Mouse (Mus musculus) ES-Bruce4 (cell line): ENCODE data around the gene D930007J09Rik.

ENCODE experiments used
- CTCF ChIP-seq: IDR thresholded peaks from one replicate; pipeline ENCODE4 v1.8.1; 2011; ENCODE audit warnings: low read depth, low read length
- POLR2A ChIP-seq: IDR thresholded peaks from one replicate; pipeline ENCODE4 v1.8.1; 2011; ENCODE audit warnings: low read length; ENCODE audit not compliant: insufficient read depth

DNA sequence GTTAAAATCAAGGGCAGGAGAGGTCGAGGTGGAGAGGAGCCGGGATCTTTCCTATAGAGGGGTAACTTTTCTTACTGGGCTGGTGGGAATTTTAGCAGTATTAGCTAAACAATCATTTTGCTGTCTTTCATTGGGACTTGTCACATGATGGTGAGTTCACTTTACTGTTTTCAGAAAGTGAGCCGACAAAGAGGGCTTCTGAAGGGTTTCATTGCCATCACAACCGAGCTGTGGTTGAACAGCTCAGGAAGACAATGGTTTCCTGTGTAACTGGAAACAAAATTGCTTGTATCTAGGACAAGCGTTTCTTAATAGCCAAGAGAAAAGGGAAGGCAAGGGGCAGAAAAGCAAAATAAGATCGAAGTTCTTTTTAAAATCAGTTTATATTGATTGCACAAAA is 30.6 kb upstream of the D930007J09Rik start:
- TF ChIP-seq POLR2A (no peak), CTCF (no peak)
